Mouse (Mus musculus): ENCODE data around the gene Fam89a. TPM values are rescaled to one million over a fixed set of nuclear protein-coding genes. Genes with fewer than 3 reads are reported as not detected.
A peak's percentile ranks its signal among the peaks of the same experiment; 100 is the strongest.

Gene Fam89a
- polyA plus RNA-seq, 1 experiment, result not detected

DNA sequence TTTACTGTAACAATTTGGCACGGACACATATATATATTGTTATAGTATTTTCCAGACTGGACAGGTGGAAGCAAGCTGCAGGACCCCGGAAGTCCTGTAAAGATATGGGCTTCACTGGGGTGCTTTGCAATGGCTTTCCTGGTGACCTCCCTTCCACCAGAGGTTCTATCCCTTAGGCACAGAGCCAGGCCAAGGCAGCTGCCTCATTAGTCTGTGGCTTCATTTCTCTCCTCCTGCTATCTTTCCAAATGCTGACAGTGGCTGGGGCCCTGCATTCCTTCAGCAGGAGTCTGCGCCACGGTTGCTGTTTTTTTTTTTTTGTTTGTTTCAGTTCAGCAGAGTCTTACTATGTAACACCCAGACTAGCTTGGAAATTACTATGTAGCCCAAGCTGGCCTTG is 40.1 kb upstream of the Fam89a start:
- peak overlapping the region; percentile 54; the same call in 1 of the 2 replicates for H3K4me3 ChIP-seq (ENCODE audit: insufficient read depth, low read depth, low read length)

DNA sequence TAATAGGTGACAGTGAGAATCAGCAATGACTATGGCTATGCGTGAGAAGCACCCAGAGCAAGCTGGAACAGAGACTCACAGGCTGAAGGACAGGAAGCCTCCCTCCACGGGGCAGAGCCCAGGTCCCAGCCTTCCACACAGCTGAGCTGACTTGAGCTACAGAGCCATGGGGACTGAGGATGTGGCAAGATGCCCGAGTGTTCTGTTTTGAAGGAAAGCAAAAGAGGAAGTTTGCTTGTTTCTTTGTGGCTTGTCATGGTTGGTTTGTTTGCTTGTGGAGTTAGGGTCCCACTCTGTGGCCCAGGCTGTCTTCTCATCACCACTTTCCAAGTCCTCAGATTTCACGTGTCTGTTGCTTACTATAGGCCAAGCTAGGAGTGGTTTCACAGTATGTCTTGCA is 39.0 kb upstream of the Fam89a start:
- Histone ChIP-seq H3K27ac (ENCODE audit: insufficient read depth, low read depth, low read length) (no peak overlapping the region), H3K4me1 (ENCODE audit: control insufficient read depth, insufficient read depth, low read length) (peaks cover 28% of the 10 kb centered on the region), H3K4me3 (ENCODE audit: insufficient read depth, low read depth, low read length) (no peak overlapping the region)
- 81% methylated on average over 4 of the region's 4 CpGs for WGBS
- no peak for TF ChIP-seq POLR2A (IDR thresholded peaks at IDR 0.05; ENCODE audit: insufficient read depth, low read depth, low read length)

More for the DNA sequence above, 40.1 kb upstream of the Fam89a start:
- peak overlapping the region; percentile 86 for H3K27ac ChIP-seq (ENCODE audit: insufficient read depth, low read depth, low read length)
- peaks cover 28% of the 10 kb centered on the region for H3K4me1 ChIP-seq (ENCODE audit: control insufficient read depth, insufficient read depth, low read length)
- WGBS, result 49% methylated on average over 4 of the region's 4 CpGs
- no peak for TF ChIP-seq CTCF (IDR thresholded peaks at IDR 0.05; ENCODE audit: insufficient read depth, low read depth, low read length)
- no peak for TF ChIP-seq POLR2A (IDR thresholded peaks at IDR 0.05; ENCODE audit: insufficient read depth, low read depth, low read length)

DNA sequence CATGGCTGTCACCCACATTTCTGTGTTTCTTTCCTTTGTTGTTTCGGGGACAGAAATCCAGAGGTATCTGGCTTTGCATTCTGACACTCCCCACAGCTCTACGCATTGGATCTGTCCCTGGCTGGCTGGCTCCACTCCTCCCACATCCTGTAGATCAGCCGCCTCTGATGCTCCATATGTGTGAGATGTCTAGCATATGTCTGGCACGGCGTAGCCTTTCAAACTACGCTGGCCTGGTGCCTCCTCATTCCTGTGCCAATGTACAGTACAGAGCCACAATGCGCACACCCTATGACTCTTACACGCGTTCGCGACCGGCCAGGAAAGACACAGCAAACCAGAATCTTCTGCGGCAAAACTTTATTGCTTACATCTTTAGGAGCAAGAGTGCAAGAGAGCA is 33.0 kb upstream of the Fam89a start:
- Histone ChIP-seq H3K4me1 (ENCODE audit: control insufficient read depth, insufficient read depth, low read length) (peaks cover 10% of the 10 kb centered on the region), H3K4me3 (ENCODE audit: insufficient read depth, low read depth, low read length) (no peak overlapping the region), H3K27ac (ENCODE audit: insufficient read depth, low read depth, low read length) (no peak overlapping the region)
- TF ChIP-seq POLR2A (IDR thresholded peaks at IDR 0.05; ENCODE audit: insufficient read depth, low read depth, low read length), result no peak
- 92% methylated on average over 13 of the region's 13 CpGs for WGBS

DNA sequence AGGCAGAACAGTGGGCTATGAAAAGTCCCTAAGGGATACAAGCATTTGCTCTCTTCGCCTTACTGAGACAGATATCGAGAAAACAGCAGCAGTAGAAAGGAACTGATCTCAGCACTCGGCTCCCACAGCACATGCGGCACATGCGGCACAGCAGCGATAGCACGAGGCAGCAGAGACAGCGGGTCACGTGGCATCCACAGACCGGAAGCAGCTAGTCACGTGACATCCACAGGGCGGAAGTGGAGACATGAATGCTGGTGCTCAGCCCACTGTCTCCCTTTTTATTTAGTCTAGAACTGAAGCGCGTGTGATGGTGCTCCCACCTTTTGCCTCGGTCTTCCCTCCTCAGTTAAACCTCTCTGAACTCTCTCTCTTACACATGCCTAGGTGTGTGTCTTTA is 31.6 kb upstream of the Fam89a start:
- Histone ChIP-seq H3K4me1 (ENCODE audit: control insufficient read depth, insufficient read depth, low read length) (peaks cover 10% of the 10 kb centered on the region), H3K27ac (ENCODE audit: insufficient read depth, low read depth, low read length) (no peak overlapping the region), H3K4me3 (ENCODE audit: insufficient read depth, low read depth, low read length) (no peak overlapping the region)
- TF ChIP-seq POLR2A (IDR thresholded peaks at IDR 0.05; ENCODE audit: insufficient read depth, low read depth, low read length) (no peak), CTCF (IDR thresholded peaks at IDR 0.05; ENCODE audit: insufficient read depth, low read depth, low read length) (no peak)
- 88% methylated on average over 15 of the region's 15 CpGs for WGBS

DNA sequence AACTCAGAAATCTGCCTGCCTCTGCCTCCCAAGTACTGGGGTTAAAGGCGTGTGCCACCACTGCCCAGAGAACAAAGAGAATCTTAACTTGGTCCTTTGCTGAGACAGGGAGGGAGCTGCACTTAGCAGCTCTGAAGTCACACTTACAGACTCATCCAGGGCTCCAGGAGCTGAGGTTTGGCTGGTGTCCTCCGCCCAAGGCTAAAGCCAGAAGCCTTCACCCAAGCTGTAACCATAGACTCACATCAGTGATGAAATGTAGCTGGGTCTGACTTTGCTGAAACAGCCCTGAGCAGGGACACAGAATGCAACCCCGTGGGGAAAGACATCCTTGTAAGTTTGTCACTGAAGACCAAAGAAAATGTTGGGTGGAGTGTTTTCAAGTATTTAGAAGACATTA is 30.8 kb upstream of the Fam89a start:
- 86% methylated on average over 3 of the region's 3 CpGs for WGBS
- Histone ChIP-seq H3K4me1 (ENCODE audit: control insufficient read depth, insufficient read depth, low read length) (peaks cover 10% of the 10 kb centered on the region), H3K27ac (ENCODE audit: insufficient read depth, low read depth, low read length) (no peak overlapping the region), H3K4me3 (ENCODE audit: insufficient read depth, low read depth, low read length) (no peak overlapping the region)
- no peak for TF ChIP-seq POLR2A (IDR thresholded peaks at IDR 0.05; ENCODE audit: insufficient read depth, low read depth, low read length)
- no peak for TF ChIP-seq CTCF (IDR thresholded peaks at IDR 0.05; ENCODE audit: insufficient read depth, low read depth, low read length)

DNA sequence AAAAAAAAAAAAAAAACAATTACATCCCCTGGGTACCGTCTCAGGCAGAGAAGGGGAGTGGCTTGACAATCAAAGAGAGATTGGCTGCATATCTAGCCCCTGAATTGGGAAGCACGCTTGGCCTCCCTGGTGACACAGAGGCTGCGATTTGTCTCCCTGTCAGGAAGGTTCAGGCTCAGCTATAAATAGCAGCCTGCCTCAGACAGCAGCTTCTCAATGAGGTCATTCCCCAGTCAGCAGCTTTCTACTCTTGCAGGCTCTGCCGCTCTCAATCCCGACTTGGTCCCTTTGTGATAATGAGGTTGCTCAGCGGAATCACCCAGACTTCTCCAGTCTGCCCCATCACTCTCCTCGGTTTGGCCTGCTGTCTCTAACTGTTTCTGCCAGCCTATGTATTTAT is 28.6 kb upstream of the Fam89a start:
- Histone ChIP-seq H3K4me3 (ENCODE audit: insufficient read depth, low read depth, low read length) (no peak overlapping the region), H3K27ac (ENCODE audit: insufficient read depth, low read depth, low read length) (peak overlapping the region; percentile 37; the same call in 1 of the 2 replicates), H3K4me1 (ENCODE audit: control insufficient read depth, insufficient read depth, low read length) (peaks cover 12% of the 10 kb centered on the region)
- no peak for TF ChIP-seq POLR2A (IDR thresholded peaks at IDR 0.05; ENCODE audit: insufficient read depth, low read depth, low read length)
- TF ChIP-seq CTCF (IDR thresholded peaks at IDR 0.05; ENCODE audit: insufficient read depth, low read depth, low read length), result no peak
- 8% methylated on average over 7 of the region's 7 CpGs for WGBS

DNA sequence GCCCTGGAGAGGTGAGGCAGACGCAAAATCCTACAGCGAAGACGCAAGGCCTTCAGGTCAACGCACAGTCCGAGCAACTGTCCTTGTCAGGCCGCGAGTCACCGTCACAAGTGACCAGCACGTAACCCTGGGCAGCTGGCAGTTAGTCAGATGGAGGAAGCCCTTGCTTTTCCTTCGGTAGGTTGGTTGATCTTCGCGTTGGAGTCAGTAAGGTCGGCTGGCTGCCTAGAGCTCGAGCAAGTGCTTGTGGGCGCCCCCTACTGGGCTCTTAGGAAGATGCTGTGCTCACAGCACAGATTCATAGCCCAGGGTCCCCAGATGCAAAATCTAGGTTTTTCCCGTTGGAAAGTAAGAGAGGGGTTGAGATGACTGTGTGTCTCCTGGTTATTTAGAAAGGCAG is 24.1 kb upstream of the Fam89a start:
- peaks cover 6% of the 10 kb centered on the region for H3K4me1 ChIP-seq (ENCODE audit: control insufficient read depth, insufficient read depth, low read length)
- no peak; the same call in 1 of the 2 replicates for TF ChIP-seq CTCF (IDR thresholded peaks at IDR 0.05; ENCODE audit: insufficient read depth, low read depth, low read length)
- 20% methylated on average over 16 of the region's 16 CpGs for WGBS
- no peak overlapping the region for H3K4me3 ChIP-seq (ENCODE audit: insufficient read depth, low read depth, low read length)
- H3K27ac ChIP-seq (ENCODE audit: insufficient read depth, low read depth, low read length), result no peak overlapping the region

DNA sequence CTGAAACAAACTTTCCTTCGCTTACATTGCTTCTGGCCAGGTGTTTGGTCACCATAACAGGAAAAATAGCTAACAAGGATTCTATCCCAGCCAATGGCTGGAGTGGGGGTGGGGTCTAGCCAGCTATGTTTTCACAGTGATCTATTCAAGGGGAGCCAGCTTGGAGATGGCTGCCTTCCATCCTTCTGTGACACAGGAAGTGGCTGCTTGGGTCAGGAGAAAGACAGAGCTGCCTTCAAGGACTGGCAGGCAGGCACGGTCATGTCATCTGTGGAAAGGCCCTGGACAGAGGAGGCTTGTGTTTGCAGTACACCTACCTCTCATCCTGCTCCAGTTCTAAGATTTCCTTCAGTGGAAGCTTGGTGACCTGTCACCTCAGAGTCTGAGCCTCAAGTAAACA is 20.8 kb upstream of the Fam89a start:
- Histone ChIP-seq H3K27ac (ENCODE audit: insufficient read depth, low read depth, low read length) (no peak overlapping the region), H3K4me3 (ENCODE audit: insufficient read depth, low read depth, low read length) (no peak overlapping the region), H3K4me1 (ENCODE audit: control insufficient read depth, insufficient read depth, low read length) (0 out of 2 replicates have a peak, but pooled peaks cover 2% of the 10 kb centered on the region)
- TF ChIP-seq POLR2A (IDR thresholded peaks at IDR 0.05; ENCODE audit: insufficient read depth, low read depth, low read length) (no peak), CTCF (IDR thresholded peaks at IDR 0.05; ENCODE audit: insufficient read depth, low read depth, low read length) (no peak)
- 81% methylated on average over 2 of the region's 2 CpGs for WGBS

DNA sequence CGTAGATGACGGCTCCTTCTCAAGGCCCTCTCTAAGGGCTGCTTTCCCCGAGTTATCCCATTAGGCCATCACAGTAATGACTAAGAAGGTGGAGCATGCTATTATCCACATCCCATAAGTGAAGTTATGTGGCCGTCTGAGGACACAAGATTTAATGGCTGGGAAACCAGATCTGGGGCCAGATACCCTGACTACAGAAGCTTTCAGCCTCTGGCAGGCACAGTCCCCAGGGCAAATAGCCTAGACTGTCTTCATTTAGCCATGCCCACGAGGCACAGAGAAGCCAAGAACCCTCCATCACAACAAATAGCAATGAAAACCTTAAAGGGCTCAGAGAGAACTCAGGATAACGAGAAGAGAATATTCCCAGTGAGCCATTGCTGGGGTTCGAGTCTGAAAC is 11.4 kb upstream of the Fam89a start:
- WGBS, result 72% methylated on average over 7 of the region's 7 CpGs
- TF ChIP-seq POLR2A (IDR thresholded peaks at IDR 0.05; ENCODE audit: insufficient read depth, low read depth, low read length) (no peak), CTCF (IDR thresholded peaks at IDR 0.05; ENCODE audit: insufficient read depth, low read depth, low read length) (no peak)
- Histone ChIP-seq H3K4me1 (ENCODE audit: control insufficient read depth, insufficient read depth, low read length) (no peaks in the 10 kb centered on the region), H3K4me3 (ENCODE audit: insufficient read depth, low read depth, low read length) (no peak overlapping the region), H3K27ac (ENCODE audit: insufficient read depth, low read depth, low read length) (no peak overlapping the region)

DNA sequence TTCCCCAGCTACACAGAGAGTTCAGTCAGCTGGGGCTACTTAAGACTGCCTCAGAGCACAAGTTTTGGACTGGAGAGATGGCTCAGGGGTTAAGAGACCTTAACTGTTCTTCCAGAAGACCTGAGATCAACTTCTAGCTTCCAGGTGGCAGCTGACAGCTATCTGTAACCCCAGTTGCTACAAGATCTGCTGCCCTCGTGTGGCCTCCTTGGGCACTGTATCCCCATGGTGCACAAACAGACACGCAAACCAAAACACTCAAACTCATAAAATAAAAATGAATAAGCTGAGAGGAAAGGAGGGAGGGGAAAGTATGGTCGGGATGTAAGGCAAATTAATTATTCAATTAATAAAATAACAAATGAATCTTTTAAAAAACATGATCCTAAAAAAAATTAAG is 6.9 kb upstream of the Fam89a start:
- TF ChIP-seq CTCF (IDR thresholded peaks at IDR 0.05; ENCODE audit: insufficient read depth, low read depth, low read length), result no peak
- TF ChIP-seq POLR2A (IDR thresholded peaks at IDR 0.05; ENCODE audit: insufficient read depth, low read depth, low read length), result no peak
- Histone ChIP-seq H3K4me3 (ENCODE audit: insufficient read depth, low read depth, low read length) (no peak overlapping the region), H3K4me1 (ENCODE audit: control insufficient read depth, insufficient read depth, low read length) (peaks cover 6% of the 10 kb centered on the region), H3K27ac (ENCODE audit: insufficient read depth, low read depth, low read length) (no peak overlapping the region)
- WGBS, result 38% methylated on average over 3 of the region's 3 CpGs
